Mouse (Mus musculus) olfactory bulb, adult 2 months (tissue): ENCODE measurements around the gene Arfgap1.

Experiments
- CTCF ChIP-seq: fragments of 200-500 bp; IDR thresholded peaks from 2 replicates; pipeline ENCODE4 v1.5.1; 2012; ENCODE audit warnings: low read depth, mild to moderate bottlenecking, low read length, moderate library complexity; ENCODE audit not compliant: insufficient read depth
- POLR2A ChIP-seq: fragments of 200-500 bp; IDR thresholded peaks from 2 replicates; pipeline ENCODE4 v1.6.1; 2012; ENCODE audit warnings: mild to moderate bottlenecking, low read depth, low read length, moderate library complexity; ENCODE audit not compliant: insufficient read depth

DNA sequence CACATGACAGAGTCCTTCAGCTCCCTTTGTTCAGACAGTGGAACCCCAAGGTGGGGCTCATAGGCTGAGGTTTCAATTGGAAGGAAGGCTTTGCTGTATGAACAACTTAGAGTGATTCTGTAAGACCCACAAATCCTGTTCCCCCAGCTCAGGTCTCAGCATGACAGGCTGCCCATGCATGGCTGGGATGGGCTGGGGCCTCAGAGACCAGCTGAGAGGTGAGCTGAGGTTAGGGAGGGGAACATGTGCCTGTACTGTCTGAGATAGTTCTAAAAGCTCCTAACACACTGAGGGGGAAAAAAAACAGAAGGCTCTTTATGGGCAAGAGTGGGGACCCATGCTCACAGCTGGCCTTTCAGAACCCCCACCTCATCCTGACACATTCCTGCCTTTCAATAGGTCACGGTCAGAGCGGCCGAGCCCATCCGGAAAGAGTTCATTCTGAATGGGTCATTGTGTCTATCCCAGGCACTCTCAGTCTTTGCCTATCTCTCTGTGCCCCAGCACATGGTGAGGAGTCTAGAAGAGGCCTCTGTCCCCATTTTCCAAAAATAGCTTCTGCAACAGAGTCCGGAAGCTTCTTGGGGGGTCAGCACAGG is 20.5 kb downstream of the Arfgap1 start:
- no peak for TF ChIP-seq POLR2A
- TF ChIP-seq CTCF, result no peak
